Mouse (Mus musculus): ENCODE results near the gene Mcts1. TPM values are rescaled to one million over a fixed set of nuclear protein-coding genes. Genes with fewer than 3 reads are reported as not detected.

Gene Mcts1
- 217 and 235 TPM in 2 replicates for polyA plus RNA-seq (2014; fragmentation: Nextera tagmentation; extraction: Ambion mirVana)

- no peaks in the 10 kb centered on the region for H3K4me1 ChIP-seq (ENCODE audit: control insufficient read depth, insufficient read depth, low read length)
- peak within 1 kb of the TSS; percentile 45 for H3K4me3 ChIP-seq (ENCODE audit: low read depth, low read length)
- no peaks in the 10 kb centered on the region for H3K9me3 ChIP-seq (ENCODE audit: control insufficient read depth, low read length)
- no peaks in the 10 kb centered on the region for H3K27me3 ChIP-seq (ENCODE audit: control insufficient read depth, insufficient read depth, low read length)
- peak within 1 kb of the TSS; percentile 79 for H3K27ac ChIP-seq (ENCODE audit: low read depth, low read length)
- no peaks in the 10 kb centered on the region for H3K36me3 ChIP-seq (ENCODE audit: control insufficient read depth, insufficient read depth, low read length)
- peak within 1 kb of the TSS; percentile 49 for H3K4me2 ChIP-seq (ENCODE audit: low read depth, low read length)
- peak; percentile 93 for ATAC-seq (ENCODE audit: low read depth)
- peak within 1 kb of the TSS; percentile 50 for H3K9ac ChIP-seq (replicated peaks; ENCODE audit: low read depth, low read length)
- WGBS = 11% methylated on average over 26 of the region's 26 CpGs
Observed at GRCm38 (mm10) chrX:38600177-38600994, at the start of gene Mcts1. Mcts1 (plus strand) TSS chrX:38600578.

- ATAC-seq (ENCODE audit: low read depth) = no peak
- Histone ChIP-seq H3K27ac (ENCODE audit: low read depth, low read length) (no peak overlapping the region), H3K9me3 (ENCODE audit: control insufficient read depth, low read length) (no peaks in the 10 kb centered on the region)
Observed at GRCm38 (mm10) chrX:38553255-38553654, 47.1 kb upstream of the Mcts1 start.

GRCm38 (mm10) chrX:38563941-38564541 lies 36.3 kb upstream of the Mcts1 start:
- 19% methylated on average over 10 of the region's 19 CpGs for WGBS
- peak overlapping the region; percentile 47 for H3K4me3 ChIP-seq (ENCODE audit: low read depth, low read length)
- peak; percentile 36; the same call in 1 of the 2 replicates for ATAC-seq (ENCODE audit: low read depth)

More at GRCm38 (mm10) chrX:38553255-38553654, 47.1 kb upstream of the Mcts1 start:
- Histone ChIP-seq H3K4me2 (ENCODE audit: low read depth, low read length) (no peak overlapping the region), H3K36me3 (ENCODE audit: control insufficient read depth, insufficient read depth, low read length) (no peaks in the 10 kb centered on the region), H3K4me1 (ENCODE audit: control insufficient read depth, insufficient read depth, low read length) (no peaks in the 10 kb centered on the region), H3K9ac (replicated peaks; ENCODE audit: low read depth, low read length) (no peak overlapping the region), H3K4me3 (ENCODE audit: low read depth, low read length) (no peak overlapping the region), H3K27me3 (ENCODE audit: control insufficient read depth, insufficient read depth, low read length) (no peaks in the 10 kb centered on the region)

GRCm38 (mm10) chrX:38564542-38565175 lies 35.7 kb upstream of the Mcts1 start:
- peak overlapping the region; percentile 47 for H3K4me3 ChIP-seq (ENCODE audit: low read depth, low read length)
- H3K36me3 ChIP-seq (ENCODE audit: control insufficient read depth, insufficient read depth, low read length) = no peaks in the 10 kb centered on the region
- H3K27ac ChIP-seq (ENCODE audit: low read depth, low read length) = peak overlapping the region; percentile 78
- 10% methylated on average over 31 of the region's 52 CpGs for WGBS
- peak overlapping the region; percentile 68 for H3K4me2 ChIP-seq (ENCODE audit: low read depth, low read length)
- H3K27me3 ChIP-seq (ENCODE audit: control insufficient read depth, insufficient read depth, low read length) = no peaks in the 10 kb centered on the region
- H3K9me3 ChIP-seq (ENCODE audit: control insufficient read depth, low read length) = no peaks in the 10 kb centered on the region
- H3K4me1 ChIP-seq (ENCODE audit: control insufficient read depth, insufficient read depth, low read length) = 0 out of 2 replicates have a peak, but pooled peaks cover 2% of the 10 kb centered on the region
- peak; percentile 96 for ATAC-seq (ENCODE audit: low read depth)
- peak overlapping the region; percentile 62 for H3K9ac ChIP-seq (replicated peaks; ENCODE audit: low read depth, low read length)

More at GRCm38 (mm10) chrX:38563941-38564541, 36.3 kb upstream of the Mcts1 start:
- Histone ChIP-seq H3K27ac (ENCODE audit: low read depth, low read length) (peak overlapping the region; percentile 78), H3K36me3 (ENCODE audit: control insufficient read depth, insufficient read depth, low read length) (no peaks in the 10 kb centered on the region), H3K9me3 (ENCODE audit: control insufficient read depth, low read length) (no peaks in the 10 kb centered on the region), H3K9ac (replicated peaks; ENCODE audit: low read depth, low read length) (peak overlapping the region; percentile 39), H3K27me3 (ENCODE audit: control insufficient read depth, insufficient read depth, low read length) (no peaks in the 10 kb centered on the region), H3K4me2 (ENCODE audit: low read depth, low read length) (peak overlapping the region; percentile 68), H3K4me1 (ENCODE audit: control insufficient read depth, insufficient read depth, low read length) (0 out of 2 replicates have a peak, but pooled peaks cover 2% of the 10 kb centered on the region)

- Histone ChIP-seq H3K27me3 (ENCODE audit: control insufficient read depth, insufficient read depth, low read length) (no peaks in the 10 kb centered on the region), H3K4me1 (ENCODE audit: control insufficient read depth, insufficient read depth, low read length) (0 out of 2 replicates have a peak, but pooled peaks cover 2% of the 10 kb centered on the region), H3K36me3 (ENCODE audit: control insufficient read depth, insufficient read depth, low read length) (no peaks in the 10 kb centered on the region), H3K9ac (replicated peaks; ENCODE audit: low read depth, low read length) (0 out of 2 replicates have a peak overlapping the region, but pooled peaks have one; percentile 7), H3K4me2 (ENCODE audit: low read depth, low read length) (peak overlapping the region; percentile 44), H3K4me3 (ENCODE audit: low read depth, low read length) (peak overlapping the region; percentile 47), H3K27ac (ENCODE audit: low read depth, low read length) (0 out of 2 replicates have a peak overlapping the region, but pooled peaks have one; percentile 10), H3K9me3 (ENCODE audit: control insufficient read depth, low read length) (no peaks in the 10 kb centered on the region)
- no peak for ATAC-seq (ENCODE audit: low read depth)
- WGBS = 12% methylated on average over 8 of the region's 8 CpGs
Observed at GRCm38 (mm10) chrX:38565176-38565542, 35.2 kb upstream of the Mcts1 start.

- H3K9ac ChIP-seq (replicated peaks; ENCODE audit: low read depth, low read length) = no peak overlapping the region
- H3K27me3 ChIP-seq (ENCODE audit: control insufficient read depth, insufficient read depth, low read length) = no peaks in the 10 kb centered on the region
- H3K27ac ChIP-seq (ENCODE audit: low read depth, low read length) = no peak overlapping the region
- no peaks in the 10 kb centered on the region for H3K9me3 ChIP-seq (ENCODE audit: control insufficient read depth, low read length)
- no peaks in the 10 kb centered on the region for H3K36me3 ChIP-seq (ENCODE audit: control insufficient read depth, insufficient read depth, low read length)
- no peak for ATAC-seq (ENCODE audit: low read depth)
- no peak overlapping the region for H3K4me3 ChIP-seq (ENCODE audit: low read depth, low read length)
- H3K4me1 ChIP-seq (ENCODE audit: control insufficient read depth, insufficient read depth, low read length) = 0 out of 2 replicates have a peak, but pooled peaks cover 2% of the 10 kb centered on the region
- WGBS = 74% methylated on average over 6 of the region's 6 CpGs
- no peak overlapping the region for H3K4me2 ChIP-seq (ENCODE audit: low read depth, low read length)
Observed at GRCm38 (mm10) chrX:38566521-38567205, 33.7 kb upstream of the Mcts1 start.

GRCm38 (mm10) chrX:38576078-38576477 lies 24.3 kb upstream of the Mcts1 start, which contains the start of gene Cul4b:
Cul4b (minus strand) TSS chrX:38576196.
- no peak within 1 kb of the TSS for H3K27ac ChIP-seq (ENCODE audit: low read depth, low read length)
- WGBS = 87% methylated on average over 15 of the region's 15 CpGs
- no peak within 1 kb of the TSS for H3K4me3 ChIP-seq (ENCODE audit: low read depth, low read length)
- no peaks in the 10 kb centered on the region for H3K27me3 ChIP-seq (ENCODE audit: control insufficient read depth, insufficient read depth, low read length)
- ATAC-seq (ENCODE audit: low read depth) = no peak
- no peaks in the 10 kb centered on the region for H3K9me3 ChIP-seq (ENCODE audit: control insufficient read depth, low read length)
- H3K4me2 ChIP-seq (ENCODE audit: low read depth, low read length) = no peak within 1 kb of the TSS
- no peak within 1 kb of the TSS for H3K9ac ChIP-seq (replicated peaks; ENCODE audit: low read depth, low read length)
- H3K4me1 ChIP-seq (ENCODE audit: control insufficient read depth, insufficient read depth, low read length) = no peaks in the 10 kb centered on the region
- H3K36me3 ChIP-seq (ENCODE audit: control insufficient read depth, insufficient read depth, low read length) = no peaks in the 10 kb centered on the region

- Histone ChIP-seq H3K4me3 (ENCODE audit: low read depth, low read length) (no peak overlapping the region), H3K4me2 (ENCODE audit: low read depth, low read length) (no peak overlapping the region), H3K9ac (replicated peaks; ENCODE audit: low read depth, low read length) (no peak overlapping the region), H3K4me1 (ENCODE audit: control insufficient read depth, insufficient read depth, low read length) (no peaks in the 10 kb centered on the region), H3K27ac (ENCODE audit: low read depth, low read length) (no peak overlapping the region), H3K36me3 (ENCODE audit: control insufficient read depth, insufficient read depth, low read length) (no peaks in the 10 kb centered on the region), H3K27me3 (ENCODE audit: control insufficient read depth, insufficient read depth, low read length) (no peaks in the 10 kb centered on the region), H3K9me3 (ENCODE audit: control insufficient read depth, low read length) (no peaks in the 10 kb centered on the region)
- no peak for ATAC-seq (ENCODE audit: low read depth)
- 96% methylated on average over 1 of the region's 1 CpGs for WGBS
Observed at GRCm38 (mm10) chrX:38581140-38581539, 19.2 kb upstream of the Mcts1 start.

All from neural tube, embryonic 14.5 days (tissue).